Mouse (Mus musculus): ENCODE measurements around the gene Gabpb2. TPM values are rescaled to one million over a fixed set of nuclear protein-coding genes. Genes with fewer than 3 reads are reported as not detected.
"Not testable (repeated sequence)": the region's sequence is repeated elsewhere in the genome, so short reads cannot be mapped to it uniquely, and the experiment has no call there.

The Gabpb2 gene
- polyA plus RNA-seq, 1 experiment from 2014 or later: 4.2 TPM

- Histone ChIP-seq H3K4me2 (ENCODE audit: low read length) (peak overlapping the region; percentile 73), H3K4me1 (ENCODE audit: control insufficient read depth, insufficient read depth, low read length) (peaks cover 17% of the 10 kb centered on the region), H3K36me3 (ENCODE audit: control insufficient read depth, insufficient read depth, low read length) (peaks cover 26% of the 10 kb centered on the region), H3K27me3 (ENCODE audit: control insufficient read depth, insufficient read depth, low read length) (no peaks in the 10 kb centered on the region), H3K27ac (replicated peaks; ENCODE audit: low read depth, low read length) (peak overlapping the region; percentile 62; the same call in 1 of the 2 replicates), H3K9me3 (ENCODE audit: control insufficient read depth, low read length) (no peaks in the 10 kb centered on the region), H3K4me3 (replicated peaks; ENCODE audit: low read depth, low read length) (peak overlapping the region; percentile 52), H3K9ac (replicated peaks; ENCODE audit: low read length) (peak overlapping the region; percentile 59)
- no peak for ATAC-seq (ENCODE audit: low FRiP score, low TSS enrichment)
- no peak for DNase-seq
- 61% methylated on average over 11 of the region's 11 CpGs for WGBS
Measured at GRCm38 (mm10) chr3:95133176-95133575, 84.5 kb downstream of the Gabpb2 start.

GRCm38 (mm10) chr3:95132389-95132788 lies 85.3 kb downstream of the Gabpb2 start:
- not testable (repeated sequence) for DNase-seq; H3K9me3 ChIP-seq (ENCODE audit: control insufficient read depth, low read length); H3K9ac ChIP-seq (replicated peaks; ENCODE audit: low read length); H3K27me3 ChIP-seq (ENCODE audit: control insufficient read depth, insufficient read depth, low read length); H3K4me3 ChIP-seq (replicated peaks; ENCODE audit: low read depth, low read length); H3K27ac ChIP-seq (replicated peaks; ENCODE audit: low read depth, low read length); ATAC-seq (ENCODE audit: low FRiP score, low TSS enrichment)
- WGBS: 86% methylated on average over 2 of the region's 2 CpGs
- Histone ChIP-seq H3K4me1 (ENCODE audit: control insufficient read depth, insufficient read depth, low read length) (peaks cover 17% of the 10 kb centered on the region), H3K36me3 (ENCODE audit: control insufficient read depth, insufficient read depth, low read length) (peaks cover 23% of the 10 kb centered on the region), H3K4me2 (ENCODE audit: low read length) (peak overlapping the region; percentile 73; the same call in 1 of the 2 replicates)

Small RNA genes within 50 kb of the gene (microRNA-seq; reads per million reads assigned to microRNA genes)
- not detected for gene Mir8099-1

Other genes starting within 250 kb of the Gabpb2 start
- 24.3 and 28.7 TPM in 2 replicates for gene Pi4kb, start 243.2 kb downstream of the Gabpb2 start, polyA plus RNA-seq (2014; fragmentation: Nextera tagmentation; extraction: Ambion mirVana)
- 22.5 and 30.0 TPM in 2 replicates for gene Zfp687, start 202.5 kb downstream of the Gabpb2 start, polyA plus RNA-seq (2014; fragmentation: Nextera tagmentation; extraction: Ambion mirVana)
- 258 and 282 TPM in 2 replicates for gene Psmd4, start 175.3 kb downstream of the Gabpb2 start, polyA plus RNA-seq (2014; fragmentation: Nextera tagmentation; extraction: Ambion mirVana)
- 15.0 and 15.4 TPM in 2 replicates for gene Pip5k1a, start 111.0 kb downstream of the Gabpb2 start, polyA plus RNA-seq (2014; fragmentation: Nextera tagmentation; extraction: Ambion mirVana)
- gene Vps72, start 106.9 kb downstream of the Gabpb2 start, polyA plus RNA-seq (2014; fragmentation: Nextera tagmentation; extraction: Ambion mirVana): 194 and 204 TPM in 2 replicates
- gene Tmod4, start 93.4 kb downstream of the Gabpb2 start, polyA plus RNA-seq (2014; fragmentation: Nextera tagmentation; extraction: Ambion mirVana): 0.47 and 0.49 TPM in 2 replicates
- 86.6 and 102 TPM in 2 replicates for gene Scnm1, start 83.9 kb downstream of the Gabpb2 start, polyA plus RNA-seq (2014; fragmentation: Nextera tagmentation; extraction: Ambion mirVana)
- 31.7 and 34.7 TPM in 2 replicates for gene Lysmd1, start 83.8 kb downstream of the Gabpb2 start, polyA plus RNA-seq (2014; fragmentation: Nextera tagmentation; extraction: Ambion mirVana)
- gene Tnfaip8l2, start 75.6 kb downstream of the Gabpb2 start, polyA plus RNA-seq (2014; fragmentation: Nextera tagmentation; extraction: Ambion mirVana): 0.92 and 3.4 TPM in 2 replicates
- 39.0 and 44.4 TPM in 2 replicates for gene Sema6c, start 57.5 kb downstream of the Gabpb2 start, polyA plus RNA-seq (2014; fragmentation: Nextera tagmentation; extraction: Ambion mirVana)
- gene Cdc42se1, start 10.8 kb upstream of the Gabpb2 start, polyA plus RNA-seq (2014; fragmentation: Nextera tagmentation; extraction: Ambion mirVana): 58.3 and 64.5 TPM in 2 replicates
- gene Mllt11, start 14.3 kb upstream of the Gabpb2 start, polyA plus RNA-seq (2014; fragmentation: Nextera tagmentation; extraction: Ambion mirVana): 545 and 586 TPM in 2 replicates
- gene Gm128, start 23.7 kb upstream of the Gabpb2 start, polyA plus RNA-seq (2014; fragmentation: Nextera tagmentation; extraction: Ambion mirVana): 0.11 and 0.15 TPM in 2 replicates
- not detected in 2 replicates for gene Bnipl, start 33.3 kb upstream of the Gabpb2 start, polyA plus RNA-seq (2014; fragmentation: Nextera tagmentation; extraction: Ambion mirVana)
- 44.2 and 48.2 TPM in 2 replicates for gene Mindy1, start 63.4 kb upstream of the Gabpb2 start, polyA plus RNA-seq (2014; fragmentation: Nextera tagmentation; extraction: Ambion mirVana)
- gene Prune1, start 64.2 kb upstream of the Gabpb2 start, polyA plus RNA-seq (2014; fragmentation: Nextera tagmentation; extraction: Ambion mirVana): 59.4 TPM in 2 replicates
- 0.45 and 0.55 TPM in 2 replicates for gene Anxa9, start 89.3 kb upstream of the Gabpb2 start, polyA plus RNA-seq (2014; fragmentation: Nextera tagmentation; extraction: Ambion mirVana)
- 70.6 and 83.2 TPM in 2 replicates for gene Cers2, start 96.9 kb upstream of the Gabpb2 start, polyA plus RNA-seq (2014; fragmentation: Nextera tagmentation; extraction: Ambion mirVana)
- gene Setdb1, start 139.3 kb upstream of the Gabpb2 start, polyA plus RNA-seq (2014; fragmentation: Nextera tagmentation; extraction: Ambion mirVana): 36.8 and 53.6 TPM in 2 replicates
- not detected in 2 replicates for gene 4930558C23Rik, start 184.9 kb upstream of the Gabpb2 start, polyA plus RNA-seq (2014; fragmentation: Nextera tagmentation; extraction: Ambion mirVana)
- 8.1 and 16.0 TPM in 2 replicates for gene Arnt, start 216.5 kb upstream of the Gabpb2 start, polyA plus RNA-seq (2014; fragmentation: Nextera tagmentation; extraction: Ambion mirVana)

Measured in midbrain, embryonic 14.5 days (tissue).